Mouse (Mus musculus) neural tube, embryonic 15.5 days (tissue): ENCODE results near the gene Cfap77. TPM values are rescaled to one million over a fixed set of nuclear protein-coding genes. Genes with fewer than 3 reads are reported as not detected.

Experiments used
- ATAC-seq: fragments of 200-750 bp; cut with Nextera tagmentation; 2 replicates; pipeline ENCODE4 v1.8.0; 2017; ENCODE audit warnings: mild to moderate bottlenecking, moderate TSS enrichment, moderate library complexity; ENCODE audit not compliant: low FRiP score
- H3K27ac ChIP-seq: fragments of 300-500 bp; sonication (generic); replicated peaks from 2 replicates; pipeline ENCODE4 v1.5.1; 2015; ENCODE audit warnings: mild to moderate bottlenecking, inconsistent platforms
- H3K27me3 ChIP-seq: fragments of 300-500 bp; sonication (generic); replicated peaks from 2 replicates; pipeline ENCODE4 v1.6.1; 2015; ENCODE audit warnings: inconsistent platforms
- H3K36me3 ChIP-seq: fragments of 300-500 bp; sonication (generic); 2 replicates; pipeline ENCODE4 v1.6.1; 2015; ENCODE audit warnings: inconsistent platforms
- H3K4me1 ChIP-seq: fragments of 300-500 bp; sonication (generic); 2 replicates; pipeline ENCODE4 v1.6.1; 2015; ENCODE audit warnings: inconsistent platforms
- H3K4me2 ChIP-seq: fragments of 300-500 bp; sonication (generic); 2 replicates; pipeline ENCODE4 v1.6.1; 2015; ENCODE audit warnings: inconsistent platforms, mild to moderate bottlenecking, moderate library complexity
- H3K4me3 ChIP-seq: fragments of 300-500 bp; sonication (generic); replicated peaks from 2 replicates; pipeline ENCODE4 v1.5.1; 2015; ENCODE audit warnings: mild to moderate bottlenecking, inconsistent platforms
- H3K9ac ChIP-seq: fragments of 300-500 bp; sonication (generic); replicated peaks from 2 replicates; pipeline ENCODE4 v1.6.1; 2015; ENCODE audit warnings: mild to moderate bottlenecking, inconsistent platforms
- H3K9me3 ChIP-seq: fragments of 300-500 bp; sonication (generic); replicated peaks from 2 replicates; pipeline ENCODE4 v1.6.1; 2016; ENCODE audit warnings: inconsistent platforms
- WGBS: fragments of 180-500 bp; shearing (Covaris S2); methylation state at CpG from one replicate; pipeline ENCODE4 v1.1.7; 2015; ENCODE audit warnings: mixed read lengths; 5-methylcytosine and 5-hydroxymethylcytosine counted together
- polyA plus RNA-seq: library from polyadenylated mRNA; unstranded; fragments of >200 nt; fragmentation: Nextera tagmentation; extraction: Ambion mirVana; gene quantifications from 2 replicates; pipeline ENCODE4 v1.2.1, GENCODE M21; 2015

Cfap77 gene
- polyA plus RNA-seq, 1 experiment from 2014 or later: 0.49 TPM

GRCm38 (mm10) chr2:29042124-29042523, 12.7 kb downstream of the Cfap77 start:
- Histone ChIP-seq H3K4me1 (peaks cover 28% of the 10 kb centered on the region), H3K9me3 (no peaks in the 10 kb centered on the region), H3K4me3 (no peak overlapping the region), H3K9ac (no peak overlapping the region), H3K27ac (no peak overlapping the region), H3K4me2 (no peak overlapping the region), H3K27me3 (peaks cover 63% of the 10 kb centered on the region), H3K36me3 (no peaks in the 10 kb centered on the region)
- WGBS: 93% methylated on average over 5 of the region's 5 CpGs
- ATAC-seq: no peak

DNA sequence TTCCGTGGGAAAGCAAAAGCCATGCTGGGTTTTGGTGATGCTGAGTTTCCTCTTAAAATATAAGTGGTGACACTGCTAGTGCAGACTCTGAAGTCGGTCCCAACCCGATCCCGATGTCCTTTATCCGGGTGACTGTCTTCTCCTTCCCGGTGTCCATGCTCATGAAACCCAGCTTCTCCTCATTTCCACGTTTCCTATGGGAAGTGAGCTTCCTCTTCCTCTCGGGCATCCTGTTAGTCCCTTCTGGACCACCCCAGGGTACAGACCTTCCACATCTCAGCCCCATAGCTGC, 13.4 kb downstream of the Cfap77 start:
- Histone ChIP-seq H3K4me2 (no peak overlapping the region), H3K27me3 (peaks cover 62% of the 10 kb centered on the region), H3K9me3 (no peaks in the 10 kb centered on the region), H3K4me1 (peaks cover 25% of the 10 kb centered on the region), H3K36me3 (no peaks in the 10 kb centered on the region), H3K27ac (no peak overlapping the region), H3K4me3 (no peak overlapping the region), H3K9ac (0 out of 2 replicates have a peak overlapping the region, but pooled peaks have one; percentile 9)
- WGBS: 36% methylated on average over 8 of the region's 8 CpGs
- no peak for ATAC-seq

- H3K9me3 ChIP-seq: no peaks in the 10 kb centered on the region
- no peak overlapping the region for H3K27ac ChIP-seq
- peaks cover 61% of the 10 kb centered on the region for H3K27me3 ChIP-seq
- peaks cover 19% of the 10 kb centered on the region for H3K4me1 ChIP-seq
- H3K4me3 ChIP-seq: no peak overlapping the region
- no peak for ATAC-seq
- no peaks in the 10 kb centered on the region for H3K36me3 ChIP-seq
- no peak overlapping the region for H3K4me2 ChIP-seq
- WGBS: 14% methylated on average over 18 of the region's 18 CpGs
- H3K9ac ChIP-seq: 0 out of 2 replicates have a peak overlapping the region, but pooled peaks have one; percentile 9
These were observed 14.0 kb downstream of the Cfap77 start for GRCm38 (mm10) chr2:29040594-29041476.

DNA sequence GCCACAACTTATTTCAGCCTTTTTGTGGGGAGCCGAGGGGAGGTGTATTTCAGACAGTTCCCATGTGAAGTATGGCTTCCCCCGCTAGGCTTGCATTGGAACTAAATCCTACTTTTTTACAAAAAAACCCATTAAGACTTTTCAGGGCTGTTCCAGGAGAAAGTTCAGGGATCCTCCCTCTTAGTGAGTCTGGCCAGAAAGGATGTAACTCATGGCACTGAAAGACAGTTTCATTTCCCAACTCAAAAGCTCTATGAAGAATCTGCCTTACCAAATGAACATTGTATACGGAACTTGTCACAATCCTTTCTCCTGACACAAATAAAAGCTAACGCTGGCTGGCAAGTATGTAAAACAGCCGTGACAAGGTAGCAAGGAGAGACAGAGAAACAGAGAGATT, 15.1 kb downstream of the Cfap77 start:
- H3K4me1 ChIP-seq: peaks cover 13% of the 10 kb centered on the region
- H3K9me3 ChIP-seq: no peaks in the 10 kb centered on the region
- H3K27ac ChIP-seq: no peak overlapping the region
- 22% methylated on average over 5 of the region's 5 CpGs for WGBS
- no peak for ATAC-seq
- no peak overlapping the region for H3K4me2 ChIP-seq
- no peak overlapping the region for H3K4me3 ChIP-seq
- no peaks in the 10 kb centered on the region for H3K36me3 ChIP-seq
- no peak overlapping the region for H3K9ac ChIP-seq
- peaks cover 53% of the 10 kb centered on the region for H3K27me3 ChIP-seq

DNA sequence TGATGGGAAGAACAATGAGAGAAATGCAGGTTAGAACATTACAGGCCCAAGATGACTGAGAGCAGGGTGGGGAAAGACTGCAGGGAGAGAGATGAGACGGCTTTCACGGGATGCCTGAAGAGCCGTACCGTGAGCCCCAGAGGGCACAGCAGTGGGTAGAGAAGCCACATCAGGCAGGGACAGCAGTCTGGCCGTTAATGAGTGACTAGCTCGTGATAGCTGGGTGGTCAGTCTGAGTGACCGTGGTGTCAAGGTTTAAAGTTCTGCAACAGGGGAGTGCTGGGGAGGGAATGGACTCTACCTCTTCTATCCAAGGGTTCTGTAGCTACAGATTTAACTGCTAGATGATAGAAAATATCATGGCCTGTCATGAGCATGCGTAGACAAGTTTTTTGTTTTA, 19.2 kb downstream of the Cfap77 start:
- no peak for ATAC-seq
- Histone ChIP-seq H3K9me3 (no peaks in the 10 kb centered on the region), H3K27me3 (peaks cover 26% of the 10 kb centered on the region)

DNA sequence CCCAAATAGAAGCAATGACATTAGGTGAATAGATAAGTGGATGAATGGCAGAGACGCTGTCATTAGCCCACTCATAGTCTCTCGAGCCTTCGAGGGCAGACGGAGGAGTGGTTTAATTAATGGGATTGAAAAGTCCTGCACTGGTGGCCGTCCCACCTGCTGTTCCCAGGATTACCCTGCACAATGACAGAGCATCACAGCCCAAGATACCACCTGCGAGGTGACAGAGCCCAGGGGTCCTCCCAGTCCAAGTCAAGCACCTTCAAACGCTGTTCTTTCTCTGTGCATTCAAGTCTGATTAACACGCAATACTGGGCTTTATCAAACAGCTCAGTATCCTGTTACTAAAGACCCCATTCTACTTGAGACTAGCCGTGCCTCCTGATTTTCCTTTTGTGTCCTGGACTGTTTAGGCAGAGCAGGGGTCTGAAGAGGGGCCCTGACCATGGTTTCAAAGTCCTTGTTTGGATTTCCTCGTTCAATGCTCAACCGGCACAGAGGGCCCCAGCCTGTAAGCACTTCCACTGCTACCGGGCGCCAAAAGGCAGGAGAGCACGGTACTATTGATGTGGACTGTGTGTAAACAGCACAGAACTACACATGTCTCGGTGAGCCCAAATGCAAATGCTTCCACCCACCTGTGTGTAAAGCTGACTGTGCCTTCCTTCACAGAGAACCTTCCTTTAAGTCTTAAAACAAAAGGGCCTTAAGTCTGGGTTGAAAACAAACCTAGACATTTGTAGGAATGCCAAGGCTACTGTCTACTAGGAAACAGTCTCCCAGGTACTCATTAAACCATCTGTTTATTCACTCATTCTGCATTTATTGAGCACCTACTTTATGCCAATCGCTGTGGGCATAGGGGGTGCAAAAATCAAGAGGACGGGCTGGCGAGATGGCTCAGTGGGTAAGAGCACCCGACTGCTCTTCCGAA, 20.1 kb downstream of the Cfap77 start:
- H3K27ac ChIP-seq: no peak overlapping the region

More for the DNA sequence above, 19.2 kb downstream of the Cfap77 start:
- Histone ChIP-seq H3K36me3 (no peaks in the 10 kb centered on the region), H3K27ac (no peak overlapping the region), H3K4me1 (peaks cover 7% of the 10 kb centered on the region), H3K9ac (no peak overlapping the region), H3K4me3 (no peak overlapping the region), H3K4me2 (no peak overlapping the region)
- 54% methylated on average over 8 of the region's 8 CpGs for WGBS

GRCm38 (mm10) chr2:29031951-29032350, 22.9 kb downstream of the Cfap77 start:
- no peaks in the 10 kb centered on the region for H3K36me3 ChIP-seq
- peaks cover 9% of the 10 kb centered on the region for H3K4me1 ChIP-seq
- no peak overlapping the region for H3K27ac ChIP-seq
- H3K27me3 ChIP-seq: peaks cover 20% of the 10 kb centered on the region
- ATAC-seq: no peak
- no peak overlapping the region for H3K9ac ChIP-seq
- no peaks in the 10 kb centered on the region for H3K9me3 ChIP-seq
- no peak overlapping the region for H3K4me2 ChIP-seq
- H3K4me3 ChIP-seq: no peak overlapping the region
- 92% methylated on average over 4 of the region's 4 CpGs for WGBS

More for the DNA sequence above, 20.1 kb downstream of the Cfap77 start:
- Histone ChIP-seq H3K4me3 (no peak overlapping the region), H3K9me3 (no peaks in the 10 kb centered on the region), H3K36me3 (no peaks in the 10 kb centered on the region), H3K4me1 (peaks cover 8% of the 10 kb centered on the region), H3K9ac (no peak overlapping the region), H3K4me2 (no peak overlapping the region), H3K27me3 (peaks cover 23% of the 10 kb centered on the region)
- 51% methylated on average over 20 of the region's 20 CpGs for WGBS
- ATAC-seq: no peak

DNA sequence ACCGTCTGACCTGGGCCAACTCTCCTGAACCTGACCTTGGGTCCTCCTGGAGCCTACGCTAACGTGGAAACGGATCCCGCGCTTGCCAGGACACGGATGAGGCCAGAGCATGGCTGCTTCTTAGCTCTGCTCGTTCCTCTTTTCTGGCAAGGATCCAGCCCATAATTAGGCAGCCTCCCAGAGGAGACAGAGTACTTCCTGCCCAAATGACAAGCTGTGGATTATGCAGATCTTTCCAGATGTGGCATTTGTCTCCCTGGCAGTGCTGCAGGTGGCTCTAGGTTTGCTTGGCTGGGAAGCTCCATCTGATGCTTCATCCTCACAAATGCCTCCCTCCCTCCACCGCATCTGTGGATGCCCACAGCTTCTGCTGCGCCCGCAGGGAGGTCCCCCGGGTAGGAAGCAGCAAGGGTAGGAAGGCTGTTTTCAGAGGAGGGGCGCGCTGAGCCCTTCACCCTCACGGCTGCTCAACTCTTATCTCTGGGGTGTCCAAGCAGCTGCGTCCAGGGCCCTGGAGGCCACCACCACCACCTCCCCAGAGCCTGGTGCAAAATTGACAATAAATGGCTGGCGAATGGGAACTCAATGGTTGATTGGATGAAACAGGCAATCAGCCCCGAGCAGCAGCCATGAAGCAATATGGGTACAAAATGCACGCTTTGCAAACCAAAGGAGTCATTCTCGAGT, 24.7 kb downstream of the Cfap77 start:
- peak; percentile 45; the same call in 1 of the 2 replicates for ATAC-seq
- WGBS: 25% methylated on average over 20 of the region's 20 CpGs
- peak overlapping the region; percentile 33 for H3K27ac ChIP-seq

DNA sequence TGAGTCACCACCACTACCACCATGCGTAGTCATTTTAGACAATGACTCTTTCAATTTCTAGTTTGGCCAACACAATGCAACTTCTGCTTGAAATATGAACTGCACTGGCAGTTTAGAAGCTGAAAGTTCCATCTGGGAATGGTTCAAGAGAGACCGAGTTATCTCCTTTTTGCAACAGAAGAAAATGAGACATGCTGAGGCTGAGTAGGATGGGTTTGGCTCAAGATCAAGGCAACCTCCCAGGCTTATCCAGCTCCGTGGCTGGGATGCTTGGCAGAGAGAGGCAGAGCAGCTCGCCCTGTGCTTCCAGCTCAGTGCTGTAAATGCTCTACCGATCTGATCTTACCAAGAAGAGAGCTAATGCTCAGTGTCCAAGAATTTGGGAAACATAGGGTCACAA, 29.6 kb downstream of the Cfap77 start:
- peaks cover 16% of the 10 kb centered on the region for H3K4me1 ChIP-seq
- H3K36me3 ChIP-seq: no peaks in the 10 kb centered on the region
- 78% methylated on average over 5 of the region's 5 CpGs for WGBS
- no peak overlapping the region for H3K9ac ChIP-seq
- H3K4me3 ChIP-seq: no peak overlapping the region
- H3K27ac ChIP-seq: no peak overlapping the region
- H3K27me3 ChIP-seq: peaks cover 12% of the 10 kb centered on the region
- H3K4me2 ChIP-seq: no peak overlapping the region
- no peak for ATAC-seq
- no peaks in the 10 kb centered on the region for H3K9me3 ChIP-seq

More for the DNA sequence above, 24.7 kb downstream of the Cfap77 start:
- peaks cover 9% of the 10 kb centered on the region for H3K4me1 ChIP-seq
- no peak overlapping the region for H3K9ac ChIP-seq
- no peak overlapping the region for H3K4me3 ChIP-seq
- H3K36me3 ChIP-seq: no peaks in the 10 kb centered on the region
- H3K4me2 ChIP-seq: peak overlapping the region; percentile 42
- peaks cover 12% of the 10 kb centered on the region for H3K27me3 ChIP-seq
- H3K9me3 ChIP-seq: no peaks in the 10 kb centered on the region

DNA sequence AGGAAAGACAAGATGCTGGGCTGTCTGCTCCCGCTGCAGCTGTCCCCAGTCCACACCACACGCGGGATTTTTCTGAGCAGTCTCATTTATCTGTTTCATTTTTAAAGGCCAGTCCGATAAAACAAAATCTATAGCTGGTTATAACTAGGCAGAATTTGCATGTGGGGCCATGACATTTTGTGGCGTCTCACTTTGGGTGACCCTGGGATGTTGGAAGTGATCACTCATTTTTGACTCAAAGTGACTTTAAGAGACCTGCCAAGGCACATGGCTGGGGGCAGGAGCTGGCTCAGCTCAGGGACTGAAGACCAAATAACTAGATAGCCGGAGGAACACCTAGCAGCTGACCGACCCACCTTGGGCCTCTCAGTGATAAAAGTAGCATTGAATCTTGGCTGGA, 31.9 kb downstream of the Cfap77 start:
- Histone ChIP-seq H3K27ac (0 out of 2 replicates have a peak overlapping the region, but pooled peaks have one; percentile 5), H3K4me2 (no peak overlapping the region), H3K4me1 (peaks cover 11% of the 10 kb centered on the region; the same call in 1 of the 2 replicates), H3K9me3 (no peaks in the 10 kb centered on the region), H3K27me3 (peaks cover 8% of the 10 kb centered on the region), H3K36me3 (no peaks in the 10 kb centered on the region), H3K4me3 (no peak overlapping the region), H3K9ac (no peak overlapping the region)
- no peak for ATAC-seq
- 93% methylated on average over 7 of the region's 7 CpGs for WGBS

- ATAC-seq: peak; percentile 45; the same call in 1 of the 2 replicates
- no peak overlapping the region for H3K4me3 ChIP-seq
- peaks cover 8% of the 10 kb centered on the region for H3K27me3 ChIP-seq
- H3K9me3 ChIP-seq: no peaks in the 10 kb centered on the region
- H3K4me1 ChIP-seq: peaks cover 26% of the 10 kb centered on the region
- H3K36me3 ChIP-seq: no peaks in the 10 kb centered on the region
- peak overlapping the region; percentile 68 for H3K27ac ChIP-seq
- peak overlapping the region; percentile 28 for H3K4me2 ChIP-seq
- 15% methylated on average over 17 of the region's 17 CpGs for WGBS
- no peak overlapping the region for H3K9ac ChIP-seq
These were observed 33.8 kb downstream of the Cfap77 start for GRCm38 (mm10) chr2:29021025-29021424.
